Mouse (Mus musculus) E14TG2a.4 (cell line): Measurements from ENCODE around the gene St3gal3.

ENCODE experiments used
- CTCF ChIP-seq: conservative IDR thresholded peaks from 2 replicates; pipeline ENCODE4 v1.5.1; 2014; ENCODE audit warnings: low read length
- NANOG ChIP-seq: IDR thresholded peaks from 2 replicates; pipeline ENCODE4 v1.6.1; 2014; ENCODE audit warnings: borderline replicate concordance, low read length, mixed read lengths
- POU5F1 ChIP-seq: IDR thresholded peaks from 2 replicates; pipeline ENCODE4 v1.6.1; 2014; ENCODE audit warnings: low read length, borderline replicate concordance

- no peak for TF ChIP-seq CTCF
- TF ChIP-seq NANOG: no peak
- no peak for TF ChIP-seq POU5F1
Measured at GRCm38 (mm10) chr4:117984993-117985587, 149.6 kb downstream of the St3gal3 start.
